Mouse (Mus musculus) embryonic facial prominence, embryonic 12.5 days (tissue): ENCODE data around the gene Hypk. TPM values are rescaled to one million over a fixed set of nuclear protein-coding genes. Genes with fewer than 3 reads are reported as not detected.

Source experiments
- ATAC-seq: fragments of 200-750 bp; cut with Nextera tagmentation; 2 replicates; pipeline ENCODE4 v1.8.0; 2017; ENCODE audit not compliant: insufficient number of reproducible peaks, insufficient read depth, low FRiP score, low TSS enrichment
- H3K27ac ChIP-seq: fragments of 300-500 bp; sonication (generic); 2 replicates; pipeline ENCODE4 v1.5.1; 2016; ENCODE audit warnings: mild to moderate bottlenecking
- H3K27me3 ChIP-seq: fragments of 300-500 bp; sonication (generic); 2 replicates; pipeline ENCODE4 v1.6.1; 2016; ENCODE audit warnings: mild to moderate bottlenecking, moderate library complexity
- H3K36me3 ChIP-seq: fragments of 300-500 bp; sonication (generic); 2 replicates; pipeline ENCODE4 v1.6.1; 2016; ENCODE audit warnings: mild to moderate bottlenecking
- H3K4me1 ChIP-seq: fragments of 300-500 bp; sonication (generic); 2 replicates; pipeline ENCODE4 v1.6.1; 2016
- H3K4me2 ChIP-seq: fragments of 300-500 bp; sonication (generic); replicated peaks from 2 replicates; pipeline ENCODE4 v1.6.1; 2016; ENCODE audit warnings: mild to moderate bottlenecking, moderate library complexity
- H3K4me3 ChIP-seq: fragments of 300-500 bp; sonication (generic); 2 replicates; pipeline ENCODE4 v1.5.1; 2016; ENCODE audit warnings: mild to moderate bottlenecking
- H3K9ac ChIP-seq: fragments of 300-500 bp; sonication (generic); 2 replicates; pipeline ENCODE4 v1.6.1; 2016; ENCODE audit warnings: mild to moderate bottlenecking, moderate library complexity
- H3K9me3 ChIP-seq: fragments of 300-500 bp; sonication (generic); 2 replicates; pipeline ENCODE4 v1.6.1; 2016; ENCODE audit warnings: mild to moderate bottlenecking, moderate library complexity
- WGBS: fragments of 180-500 bp; shearing (Covaris S2); methylation state at CpG from one replicate; pipeline ENCODE4 v1.1.7; 2016; 5-methylcytosine and 5-hydroxymethylcytosine counted together
- polyA plus RNA-seq: library from polyadenylated mRNA; unstranded; fragments of >200 nt; fragmentation: Nextera tagmentation; extraction: Ambion mirVana; gene quantifications from 2 replicates; pipeline ENCODE4 v1.2.1, GENCODE M21; 2016

The Hypk gene
- polyA plus RNA-seq, result 128 and 143 TPM in 2 replicates

GRCm38 (mm10) chr2:121452990-121453389 lies at the start of gene Hypk:
Hypk (plus strand) TSS chr2:121453290.
- no peak within 1 kb of the TSS for H3K4me2 ChIP-seq
- no peak within 1 kb of the TSS for H3K9ac ChIP-seq
- no peak for ATAC-seq
- H3K4me1 ChIP-seq, result peaks cover 29% of the 10 kb centered on the region
- no peaks in the 10 kb centered on the region for H3K27me3 ChIP-seq
- 79% methylated on average over 4 of the region's 4 CpGs for WGBS
- H3K36me3 ChIP-seq, result peaks cover 24% of the 10 kb centered on the region
- no peaks in the 10 kb centered on the region for H3K9me3 ChIP-seq
- no peak within 1 kb of the TSS for H3K27ac ChIP-seq
- H3K4me3 ChIP-seq, result no peak within 1 kb of the TSS

DNA sequence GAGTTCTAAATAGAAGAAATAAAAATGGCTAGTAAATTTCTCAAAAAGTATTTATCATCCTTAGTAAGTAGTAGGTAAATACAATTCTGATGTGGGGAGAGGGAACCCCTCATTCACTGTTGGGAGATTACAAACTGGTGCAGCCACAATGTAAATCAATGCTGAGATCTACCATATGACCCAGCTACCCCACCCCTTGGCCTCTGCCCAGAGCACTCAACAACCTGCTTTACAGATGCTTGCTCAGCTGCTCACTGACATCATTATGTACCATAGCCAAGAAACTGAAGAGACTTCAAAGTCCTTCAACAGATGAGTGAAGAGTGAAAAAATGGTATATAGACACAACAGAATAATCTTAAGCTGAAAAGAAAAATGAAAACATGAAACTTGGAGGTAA lies 49.8 kb upstream of the Hypk start:
- no peaks in the 10 kb centered on the region for H3K4me1 ChIP-seq
- no peaks in the 10 kb centered on the region for H3K27me3 ChIP-seq
- no peak overlapping the region for H3K9ac ChIP-seq
- ATAC-seq, result no peak
- H3K9me3 ChIP-seq, result no peaks in the 10 kb centered on the region
- H3K36me3 ChIP-seq, result no peaks in the 10 kb centered on the region
- no peak overlapping the region for H3K4me2 ChIP-seq
- no peak overlapping the region for H3K4me3 ChIP-seq
- no peak overlapping the region for H3K27ac ChIP-seq

- no peak overlapping the region for H3K27ac ChIP-seq
- H3K27me3 ChIP-seq, result no peaks in the 10 kb centered on the region
- no peak for ATAC-seq
- H3K4me3 ChIP-seq, result no peak overlapping the region
- H3K36me3 ChIP-seq, result no peaks in the 10 kb centered on the region
- H3K9me3 ChIP-seq, result no peaks in the 10 kb centered on the region
- 29% methylated on average over 4 of the region's 4 CpGs for WGBS
- H3K4me1 ChIP-seq, result no peaks in the 10 kb centered on the region
- H3K4me2 ChIP-seq, result no peak overlapping the region
- no peak overlapping the region for H3K9ac ChIP-seq
These were observed 44.9 kb upstream of the Hypk start for GRCm38 (mm10) chr2:121408160-121408559.

DNA sequence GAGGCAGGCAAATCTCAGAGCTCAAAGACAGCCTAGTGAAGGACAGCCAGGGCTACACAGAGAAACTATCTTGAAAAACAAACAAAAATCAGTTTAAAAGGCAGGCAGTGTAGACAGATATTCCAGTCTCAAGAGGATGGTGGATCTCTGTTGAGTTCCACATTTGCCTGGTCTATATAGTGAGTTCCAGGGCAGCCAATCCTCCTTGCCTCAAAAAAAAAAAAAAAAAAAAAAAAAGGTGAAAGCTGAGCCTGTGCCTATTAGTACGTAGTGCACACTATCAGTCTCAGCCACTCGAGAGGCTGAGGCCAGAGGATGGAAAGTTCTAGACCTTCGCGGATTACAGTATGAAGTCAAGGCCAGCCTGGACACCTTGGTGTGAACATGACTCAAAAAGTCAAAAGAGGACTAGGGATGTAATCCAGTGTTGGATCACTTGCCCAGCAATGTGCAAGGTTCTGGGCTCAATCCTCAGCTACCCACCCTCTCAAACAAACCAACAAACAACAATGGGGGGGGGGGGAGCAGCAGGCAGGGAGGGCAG lies 40.2 kb upstream of the Hypk start:
- peaks cover 20% of the 10 kb centered on the region for H3K4me1 ChIP-seq
- H3K4me2 ChIP-seq, result peak overlapping the region; percentile 75
- no peak for ATAC-seq
- peak overlapping the region; percentile 99 for H3K9ac ChIP-seq
- no peaks in the 10 kb centered on the region for H3K9me3 ChIP-seq
- H3K27me3 ChIP-seq, result no peaks in the 10 kb centered on the region
- H3K36me3 ChIP-seq, result peaks cover 12% of the 10 kb centered on the region
- WGBS, result 13% methylated on average over 4 of the region's 4 CpGs
- peak overlapping the region; percentile 97 for H3K4me3 ChIP-seq
- H3K27ac ChIP-seq, result peak overlapping the region; percentile 98

GRCm38 (mm10) chr2:121413387-121414042 lies 39.6 kb upstream of the Hypk start, which contains the start of the genes Pdia3 and Catsper2:
Pdia3 (plus strand) TSS chr2:121413775.
Catsper2 (minus strand) TSS chr2:121413792.
- ATAC-seq, result peak; percentile 100
- H3K36me3 ChIP-seq, result peaks cover 18% of the 10 kb centered on the region
- H3K4me3 ChIP-seq, result peak within 1 kb of the TSS; percentile 97
- peaks cover 20% of the 10 kb centered on the region for H3K4me1 ChIP-seq
- WGBS, result under 1% methylated on average over 64 of the region's 68 CpGs
- H3K27ac ChIP-seq, result peak within 1 kb of the TSS; percentile 98
- H3K9me3 ChIP-seq, result no peaks in the 10 kb centered on the region
- peak within 1 kb of the TSS; percentile 99 for H3K9ac ChIP-seq
- no peaks in the 10 kb centered on the region for H3K27me3 ChIP-seq
- peak within 1 kb of the TSS; percentile 75 for H3K4me2 ChIP-seq

GRCm38 (mm10) chr2:121414139-121414685 lies 38.9 kb upstream of the Hypk start:
- no peaks in the 10 kb centered on the region for H3K9me3 ChIP-seq
- WGBS, result under 1% methylated on average over 32 of the region's 32 CpGs
- H3K9ac ChIP-seq, result peak overlapping the region; percentile 99
- no peaks in the 10 kb centered on the region for H3K27me3 ChIP-seq
- ATAC-seq, result peak; percentile 53
- peak overlapping the region; percentile 97 for H3K4me3 ChIP-seq
- H3K4me2 ChIP-seq, result peak overlapping the region; percentile 75
- H3K36me3 ChIP-seq, result peaks cover 22% of the 10 kb centered on the region
- peaks cover 20% of the 10 kb centered on the region for H3K4me1 ChIP-seq
- H3K27ac ChIP-seq, result peak overlapping the region; percentile 98

GRCm38 (mm10) chr2:121415103-121415502 lies 38.0 kb upstream of the Hypk start:
- Histone ChIP-seq H3K9me3 (no peaks in the 10 kb centered on the region), H3K4me3 (peak overlapping the region; percentile 97), H3K27me3 (no peaks in the 10 kb centered on the region), H3K27ac (no peak overlapping the region), H3K9ac (peak overlapping the region; percentile 99), H3K4me2 (peak overlapping the region; percentile 75), H3K36me3 (peaks cover 22% of the 10 kb centered on the region), H3K4me1 (peaks cover 20% of the 10 kb centered on the region)
- 66% methylated on average over 3 of the region's 3 CpGs for WGBS
- ATAC-seq, result no peak

GRCm38 (mm10) chr2:121415591-121415990 lies 37.5 kb upstream of the Hypk start:
- Histone ChIP-seq H3K9ac (peak overlapping the region; percentile 99), H3K27me3 (no peaks in the 10 kb centered on the region), H3K36me3 (peaks cover 23% of the 10 kb centered on the region), H3K4me1 (peaks cover 20% of the 10 kb centered on the region), H3K9me3 (no peaks in the 10 kb centered on the region), H3K4me2 (peak overlapping the region; percentile 75), H3K4me3 (peak overlapping the region; percentile 97), H3K27ac (no peak overlapping the region)
- no peak for ATAC-seq
- 83% methylated on average over 3 of the region's 3 CpGs for WGBS

DNA sequence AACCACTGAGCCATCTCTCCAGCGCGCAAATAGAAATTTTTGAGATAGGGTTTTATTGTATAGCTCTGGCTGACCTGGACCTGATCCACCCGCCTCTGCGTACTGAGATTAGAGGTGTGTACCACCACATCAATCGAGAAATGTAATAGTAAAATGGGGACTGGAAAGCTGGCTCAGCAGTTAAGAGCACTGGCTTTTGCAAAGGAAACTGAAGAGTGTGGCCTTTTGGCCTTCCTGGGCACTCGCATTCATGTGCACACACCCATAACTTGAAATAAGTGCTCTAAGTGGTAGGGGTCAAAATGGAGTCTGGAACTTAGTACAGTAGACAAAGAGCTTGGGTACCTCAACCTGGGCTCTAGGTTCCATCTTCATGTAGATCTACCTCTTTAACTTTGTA lies 36.7 kb upstream of the Hypk start:
- Histone ChIP-seq H3K27ac (no peak overlapping the region), H3K4me2 (peak overlapping the region; percentile 75; the same call in 1 of the 2 replicates), H3K4me1 (peaks cover 20% of the 10 kb centered on the region), H3K27me3 (no peaks in the 10 kb centered on the region), H3K36me3 (peaks cover 29% of the 10 kb centered on the region), H3K9me3 (no peaks in the 10 kb centered on the region), H3K9ac (no peak overlapping the region), H3K4me3 (no peak overlapping the region)
- no peak for ATAC-seq
- WGBS, result 89% methylated on average over 6 of the region's 6 CpGs

GRCm38 (mm10) chr2:121418476-121418875 lies 34.6 kb upstream of the Hypk start:
- H3K27ac ChIP-seq, result no peak overlapping the region
- no peak overlapping the region for H3K9ac ChIP-seq
- no peaks in the 10 kb centered on the region for H3K9me3 ChIP-seq
- peaks cover 20% of the 10 kb centered on the region for H3K4me1 ChIP-seq
- ATAC-seq, result no peak
- H3K4me2 ChIP-seq, result no peak overlapping the region
- no peaks in the 10 kb centered on the region for H3K27me3 ChIP-seq
- H3K36me3 ChIP-seq, result peaks cover 48% of the 10 kb centered on the region
- WGBS, result 86% methylated on average over 3 of the region's 3 CpGs
- H3K4me3 ChIP-seq, result no peak overlapping the region

- no peak for ATAC-seq
- H3K4me1 ChIP-seq, result no peaks in the 10 kb centered on the region
- no peak overlapping the region for H3K9ac ChIP-seq
- H3K4me3 ChIP-seq, result no peak overlapping the region
- H3K9me3 ChIP-seq, result no peaks in the 10 kb centered on the region
- no peaks in the 10 kb centered on the region for H3K27me3 ChIP-seq
- no peak overlapping the region for H3K27ac ChIP-seq
- H3K36me3 ChIP-seq, result peaks cover 75% of the 10 kb centered on the region
- WGBS, result 93% methylated on average over 2 of the region's 2 CpGs
- H3K4me2 ChIP-seq, result no peak overlapping the region
These were observed 29.9 kb upstream of the Hypk start for GRCm38 (mm10) chr2:121423166-121423565.

- Histone ChIP-seq H3K36me3 (peaks cover 89% of the 10 kb centered on the region), H3K27ac (no peak overlapping the region), H3K27me3 (no peaks in the 10 kb centered on the region), H3K9ac (no peak overlapping the region), H3K9me3 (no peaks in the 10 kb centered on the region), H3K4me3 (no peak overlapping the region), H3K4me1 (no peaks in the 10 kb centered on the region), H3K4me2 (no peak overlapping the region)
- ATAC-seq, result no peak
- WGBS, result 90% methylated on average over 2 of the region's 2 CpGs
These were observed 27.2 kb upstream of the Hypk start for GRCm38 (mm10) chr2:121425890-121426289.
